Mouse (Mus musculus) lung, postnatal 0 days (tissue): ENCODE results near the gene Cfap161. TPM values are rescaled to one million over a fixed set of nuclear protein-coding genes. Genes with fewer than 3 reads are reported as not detected.

Experiments used
- ATAC-seq: fragments of 200-750 bp; cut with Nextera tagmentation; 2 replicates; pipeline ENCODE4 v1.8.0; 2017; ENCODE audit warnings: moderate library complexity
- DNase-seq: peaks from one replicate; pipeline ENCODE4 v3.0.0-alpha.2; 2016; ENCODE audit warnings: low spot score
- H3K27ac ChIP-seq: fragments of 300-500 bp; sonication (generic); 2 replicates; pipeline ENCODE4 v1.5.1; 2014; ENCODE audit warnings: antibody characterized with exemption, mild to moderate bottlenecking, low read length, mixed read lengths
- H3K27me3 ChIP-seq: fragments of 300-500 bp; sonication (generic); replicated peaks from 2 replicates; pipeline ENCODE4 v1.6.1; 2014; ENCODE audit warnings: low read length, mixed read lengths; ENCODE audit not compliant: insufficient read depth
- H3K36me3 ChIP-seq: fragments of 300-500 bp; sonication (generic); 2 replicates; pipeline ENCODE4 v1.6.1; 2014; ENCODE audit warnings: low read length, mixed read lengths; ENCODE audit not compliant: insufficient read depth
- H3K4me1 ChIP-seq: fragments of 300-500 bp; sonication (generic); 2 replicates; pipeline ENCODE4 v1.6.1; 2014; ENCODE audit warnings: antibody characterized with exemption, low read depth, low read length, mixed read lengths; ENCODE audit not compliant: insufficient read depth
- H3K4me2 ChIP-seq: fragments of 300-500 bp; sonication (generic); replicated peaks from 2 replicates; pipeline ENCODE4 v1.6.1; 2014; ENCODE audit warnings: low read depth, mild to moderate bottlenecking, low read length, moderate library complexity, mixed read lengths
- H3K4me3 ChIP-seq: fragments of 300-500 bp; sonication (generic); 2 replicates; pipeline ENCODE4 v1.5.1; 2014; ENCODE audit warnings: low read depth, low read length
- H3K9ac ChIP-seq: fragments of 300-500 bp; sonication (generic); replicated peaks from 2 replicates; pipeline ENCODE4 v1.6.1; 2014; ENCODE audit warnings: low read depth, mild to moderate bottlenecking
- H3K9me3 ChIP-seq: fragments of 300-500 bp; sonication (generic); 2 replicates; pipeline ENCODE4 v1.6.1; 2016; ENCODE audit warnings: low read length, mixed read lengths
- CTCF ChIP-seq: IDR thresholded peaks from 2 replicates; pipeline ENCODE4 v1.5.1; 2016; ENCODE audit warnings: antibody characterized with exemption, mild to moderate bottlenecking
- EP300 ChIP-seq: IDR thresholded peaks from 2 replicates; pipeline ENCODE4 v1.6.1; 2016; ENCODE audit warnings: antibody characterized with exemption, mild to moderate bottlenecking, control low read depth
- WGBS: fragments of 180-500 bp; shearing (Covaris S2); extraction: QIAGEN DNeasy Blood & Tissue Kit; methylation state at CpG from one replicate; pipeline ENCODE4 v1.1.7; 2014; 5-methylcytosine and 5-hydroxymethylcytosine counted together
- polyA plus RNA-seq: library from polyadenylated mRNA; unstranded; fragments of >200 nt; fragmentation: Nextera tagmentation; extraction: Ambion mirVana; gene quantifications from 2 replicates; pipeline ENCODE4 v1.2.1, GENCODE M21; 2015

The Cfap161 gene
- polyA plus RNA-seq, 1 experiment from 2014 or later: 6.8 TPM

DNA sequence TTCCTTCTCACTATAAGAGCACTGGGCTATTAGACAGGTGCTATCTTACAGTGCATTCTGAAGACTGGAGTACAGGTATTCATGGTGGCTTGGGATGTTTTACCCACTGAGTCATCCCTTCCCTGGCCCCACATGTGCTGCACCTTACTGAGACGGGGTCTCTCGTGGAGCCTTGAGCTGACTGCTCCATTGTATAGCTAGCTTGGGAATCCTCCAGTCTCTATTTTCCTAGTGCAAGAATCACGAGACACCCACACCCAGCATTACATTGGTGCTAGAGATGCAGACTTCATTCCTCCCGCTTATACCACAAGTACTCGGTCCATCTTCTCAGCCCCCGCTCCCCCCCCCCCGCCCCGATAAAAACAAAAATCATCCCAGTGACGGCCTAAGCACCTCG is 17.9 kb upstream of the Cfap161 start:
- peaks cover 13% of the 10 kb centered on the region for H3K4me1 ChIP-seq
- H3K36me3 ChIP-seq: no peaks in the 10 kb centered on the region
- H3K4me2 ChIP-seq: no peak overlapping the region
- H3K4me3 ChIP-seq: no peak overlapping the region
- no peaks in the 10 kb centered on the region for H3K27me3 ChIP-seq
- DNase-seq: no peak
- no peak for TF ChIP-seq EP300
- TF ChIP-seq CTCF: no peak
- ATAC-seq: no peak
- H3K27ac ChIP-seq: peak overlapping the region; percentile 86
- WGBS: 61% methylated on average over 10 of the region's 10 CpGs
- no peaks in the 10 kb centered on the region for H3K9me3 ChIP-seq
- no peak overlapping the region for H3K9ac ChIP-seq

GRCm38 (mm10) chr7:83811916-83812315 is 17.2 kb upstream of the Cfap161 start:
- H3K27me3 ChIP-seq: no peaks in the 10 kb centered on the region
- H3K4me1 ChIP-seq: peaks cover 13% of the 10 kb centered on the region
- no peaks in the 10 kb centered on the region for H3K9me3 ChIP-seq
- H3K27ac ChIP-seq: no peak overlapping the region
- no peak for TF ChIP-seq CTCF
- peak; percentile 35; the same call in 1 of the 2 replicates for TF ChIP-seq EP300
- H3K4me3 ChIP-seq: no peak overlapping the region
- no peaks in the 10 kb centered on the region for H3K36me3 ChIP-seq
- no peak overlapping the region for H3K9ac ChIP-seq
- H3K4me2 ChIP-seq: no peak overlapping the region
- WGBS: 51% methylated on average over 8 of the region's 8 CpGs
- DNase-seq: peak; percentile 30
- no peak for ATAC-seq

DNA sequence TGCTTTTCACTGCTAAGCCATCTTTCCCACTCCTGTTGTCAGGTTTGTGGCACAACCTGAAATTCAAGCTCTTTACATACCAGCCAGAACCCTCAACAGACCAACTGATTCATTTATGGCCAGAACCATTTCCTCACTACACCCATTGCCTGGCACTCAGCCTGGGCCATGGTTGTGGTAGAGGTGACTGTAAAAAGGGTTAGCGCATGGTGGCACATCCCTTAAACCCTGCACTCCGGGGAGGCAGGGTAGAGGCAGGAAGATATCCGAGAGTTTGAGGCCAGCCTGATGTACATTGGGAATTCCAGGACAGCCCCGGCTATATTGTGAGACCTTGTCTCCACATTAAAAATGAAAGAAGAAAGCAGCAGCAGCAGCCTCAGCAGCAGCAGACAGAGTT is 16.8 kb upstream of the Cfap161 start:
- ATAC-seq (no peak), DNase-seq (no peak)
- Histone ChIP-seq H3K9ac (no peak overlapping the region), H3K4me2 (no peak overlapping the region), H3K27ac (0 out of 2 replicates have a peak overlapping the region, but pooled peaks have one; percentile 12), H3K27me3 (no peaks in the 10 kb centered on the region), H3K4me3 (no peak overlapping the region), H3K4me1 (peaks cover 13% of the 10 kb centered on the region), H3K36me3 (no peaks in the 10 kb centered on the region), H3K9me3 (no peaks in the 10 kb centered on the region)
- no peak for TF ChIP-seq EP300
- WGBS: 81% methylated on average over 4 of the region's 4 CpGs

GRCm38 (mm10) chr7:83810141-83811100 is 15.7 kb upstream of the Cfap161 start:
- ATAC-seq (peak; percentile 81), DNase-seq (peak; percentile 80)
- peak overlapping the region; percentile 9; the same call in 1 of the 2 replicates for H3K4me2 ChIP-seq
- 18% methylated on average over 15 of the region's 15 CpGs for WGBS
- no peaks in the 10 kb centered on the region for H3K9me3 ChIP-seq
- H3K36me3 ChIP-seq: no peaks in the 10 kb centered on the region
- H3K4me3 ChIP-seq: no peak overlapping the region
- peak; percentile 92 for TF ChIP-seq EP300
- TF ChIP-seq CTCF: no peak
- peak overlapping the region; percentile 76 for H3K27ac ChIP-seq
- no peak overlapping the region for H3K9ac ChIP-seq
- H3K27me3 ChIP-seq: no peaks in the 10 kb centered on the region
- peaks cover 13% of the 10 kb centered on the region for H3K4me1 ChIP-seq

DNA sequence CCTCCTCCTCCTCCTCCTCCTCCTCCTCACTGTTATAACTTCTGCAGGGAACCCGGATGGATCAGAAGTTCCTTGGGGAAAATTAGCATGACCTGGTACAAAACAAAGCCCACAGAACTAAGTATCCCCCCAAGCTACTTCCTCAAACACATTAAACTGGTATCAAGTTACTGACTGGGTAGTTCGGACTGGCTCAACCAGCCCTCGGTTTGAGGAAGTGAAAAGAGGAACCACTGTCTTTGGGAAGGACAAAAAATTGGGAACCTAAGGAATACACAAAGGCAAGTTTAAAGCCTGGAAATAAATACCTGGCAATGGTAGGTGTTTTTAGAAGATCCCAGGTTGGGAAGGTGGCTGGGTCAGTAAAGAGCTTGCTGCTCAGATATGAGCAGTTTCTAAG is 15.0 kb upstream of the Cfap161 start:
- TF ChIP-seq CTCF (no peak), EP300 (no peak)
- DNase-seq (peak; percentile 52), ATAC-seq (no peak)
- peak overlapping the region; percentile 9; the same call in 1 of the 2 replicates for H3K27ac ChIP-seq
- WGBS: 8% methylated on average over 3 of the region's 3 CpGs
- no peak overlapping the region for H3K9ac ChIP-seq
- peaks cover 13% of the 10 kb centered on the region for H3K4me1 ChIP-seq
- H3K36me3 ChIP-seq: no peaks in the 10 kb centered on the region
- peak overlapping the region; percentile 9; the same call in 1 of the 2 replicates for H3K4me2 ChIP-seq
- H3K27me3 ChIP-seq: no peaks in the 10 kb centered on the region
- H3K4me3 ChIP-seq: no peak overlapping the region
- H3K9me3 ChIP-seq: no peaks in the 10 kb centered on the region

- TF ChIP-seq CTCF (peak; percentile 38), EP300 (peak; percentile 47; the same call in 1 of the 2 replicates)
- DNase-seq (peak; percentile 76), ATAC-seq (peak; percentile 22)
- H3K27ac ChIP-seq: no peak overlapping the region
- H3K27me3 ChIP-seq: no peaks in the 10 kb centered on the region
- peaks cover 9% of the 10 kb centered on the region for H3K4me1 ChIP-seq
- no peak overlapping the region for H3K4me2 ChIP-seq
- no peaks in the 10 kb centered on the region for H3K9me3 ChIP-seq
- H3K4me3 ChIP-seq: no peak overlapping the region
- no peaks in the 10 kb centered on the region for H3K36me3 ChIP-seq
- H3K9ac ChIP-seq: no peak overlapping the region
- 31% methylated on average over 6 of the region's 6 CpGs for WGBS
Observed at GRCm38 (mm10) chr7:83809060-83809459, 14.4 kb upstream of the Cfap161 start.
